Mouse (Mus musculus) forebrain, embryonic 11.5 days (tissue): ENCODE results near the gene Npb. TPM values are rescaled to one million over a fixed set of nuclear protein-coding genes. Genes with fewer than 3 reads are reported as not detected.

Experiments
- ATAC-seq: fragments of 200-750 bp; cut with Nextera tagmentation; replicated peaks from 2 replicates; pipeline ENCODE4 v1.8.0; 2017; ENCODE audit warnings: moderate TSS enrichment; ENCODE audit not compliant: low FRiP score
- DNase-seq: peaks from one replicate; pipeline ENCODE4 v3.0.0-alpha.2; 2017; ENCODE audit warnings: low spot score
- H3K27ac ChIP-seq: fragments of 300-500 bp; sonication (generic); 2 replicates; pipeline ENCODE4 v1.5.1; 2014; ENCODE audit warnings: low read depth, low read length
- H3K27me3 ChIP-seq: fragments of 300-500 bp; sonication (generic); 2 replicates; pipeline ENCODE4 v1.6.1; 2014; ENCODE audit warnings: mild to moderate bottlenecking, low read length, mixed read lengths; ENCODE audit not compliant: control insufficient read depth, insufficient read depth
- H3K36me3 ChIP-seq: fragments of 300-500 bp; sonication (generic); 2 replicates; pipeline ENCODE4 v1.6.1; 2014; ENCODE audit warnings: mild to moderate bottlenecking, low read length, moderate library complexity, mixed read lengths; ENCODE audit not compliant: control insufficient read depth, insufficient read depth
- H3K4me1 ChIP-seq: fragments of 300-500 bp; sonication (generic); replicated peaks from 2 replicates; pipeline ENCODE4 v1.6.1; 2014; ENCODE audit warnings: low read length, mixed read lengths; ENCODE audit not compliant: control insufficient read depth, insufficient read depth
- H3K4me2 ChIP-seq: fragments of 300-500 bp; sonication (generic); 2 replicates; pipeline ENCODE4 v1.6.1; 2014; ENCODE audit warnings: low read depth, mild to moderate bottlenecking, low read length, moderate library complexity, mixed read lengths; ENCODE audit not compliant: severe bottlenecking
- H3K4me3 ChIP-seq: fragments of 300-500 bp; sonication (generic); 2 replicates; pipeline ENCODE4 v1.5.1; 2014; ENCODE audit warnings: low read depth, low read length
- H3K9ac ChIP-seq: fragments of 300-500 bp; sonication (generic); 2 replicates; pipeline ENCODE4 v1.6.1; 2014; ENCODE audit warnings: low read length
- H3K9me3 ChIP-seq: fragments of 300-500 bp; sonication (generic); 2 replicates; pipeline ENCODE4 v1.6.1; 2016; ENCODE audit warnings: low read length, mixed read lengths; ENCODE audit not compliant: control insufficient read depth
- WGBS: fragments of 180-500 bp; shearing (Covaris S2); extraction: QIAGEN DNeasy Blood & Tissue Kit; methylation state at CpG from one replicate; pipeline ENCODE4 v1.1.7; 2014; 5-methylcytosine and 5-hydroxymethylcytosine counted together
- polyA plus RNA-seq: library from polyadenylated mRNA; unstranded; fragments of >200 nt; fragmentation: Nextera tagmentation; extraction: Ambion mirVana; gene quantifications from 2 replicates; pipeline ENCODE4 v1.2.1, GENCODE M21; 2014

Gene Npb
- polyA plus RNA-seq, 1 experiment from 2014 or later: not detected

DNA sequence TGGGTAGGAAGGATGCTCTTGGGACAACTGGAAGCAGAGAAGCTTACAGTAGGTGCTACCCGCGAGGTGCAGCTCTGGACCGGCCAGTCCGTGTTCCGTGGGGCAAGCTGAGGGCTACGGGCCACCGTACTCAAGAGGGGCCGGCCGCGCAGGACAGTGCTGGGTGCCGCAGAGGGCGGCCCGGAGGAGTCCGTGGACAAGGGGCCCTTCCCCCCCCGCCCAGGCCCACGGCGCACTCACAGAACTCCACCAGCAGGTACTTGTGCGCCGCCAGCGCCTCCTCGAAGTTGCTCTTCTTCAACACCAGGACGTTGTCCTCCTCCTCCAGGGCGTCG, 35.9 kb upstream of the Npb start:
- H3K27me3 ChIP-seq: no peaks in the 10 kb centered on the region
- peak overlapping the region; percentile 92 for H3K9ac ChIP-seq
- DNase-seq (no peak), ATAC-seq (peak; percentile 32)
- no peaks in the 10 kb centered on the region for H3K9me3 ChIP-seq
- H3K4me3 ChIP-seq: peak overlapping the region; percentile 97
- H3K4me1 ChIP-seq: peaks cover 12% of the 10 kb centered on the region
- H3K36me3 ChIP-seq: peaks cover 13% of the 10 kb centered on the region
- H3K4me2 ChIP-seq: peak overlapping the region; percentile 94
- peak overlapping the region; percentile 75 for H3K27ac ChIP-seq
- WGBS: under 1% methylated on average over 24 of the region's 24 CpGs

GRCm38 (mm10) chr11:120572752-120573584, 35.3 kb upstream of the Npb start, which contains the start of gene P4hb:
TSS of gene P4hb (minus strand) at chr11:120573253.
- DNase-seq (peak; percentile 100), ATAC-seq (peak; percentile 97)
- Histone ChIP-seq H3K9me3 (no peaks in the 10 kb centered on the region), H3K27me3 (no peaks in the 10 kb centered on the region), H3K9ac (peak within 1 kb of the TSS; percentile 92), H3K36me3 (peaks cover 10% of the 10 kb centered on the region), H3K4me2 (peak within 1 kb of the TSS; percentile 94), H3K4me1 (peaks cover 12% of the 10 kb centered on the region), H3K27ac (peak within 1 kb of the TSS; percentile 75), H3K4me3 (peak within 1 kb of the TSS; percentile 97)
- WGBS: under 1% methylated on average over 92 of the region's 94 CpGs

DNA sequence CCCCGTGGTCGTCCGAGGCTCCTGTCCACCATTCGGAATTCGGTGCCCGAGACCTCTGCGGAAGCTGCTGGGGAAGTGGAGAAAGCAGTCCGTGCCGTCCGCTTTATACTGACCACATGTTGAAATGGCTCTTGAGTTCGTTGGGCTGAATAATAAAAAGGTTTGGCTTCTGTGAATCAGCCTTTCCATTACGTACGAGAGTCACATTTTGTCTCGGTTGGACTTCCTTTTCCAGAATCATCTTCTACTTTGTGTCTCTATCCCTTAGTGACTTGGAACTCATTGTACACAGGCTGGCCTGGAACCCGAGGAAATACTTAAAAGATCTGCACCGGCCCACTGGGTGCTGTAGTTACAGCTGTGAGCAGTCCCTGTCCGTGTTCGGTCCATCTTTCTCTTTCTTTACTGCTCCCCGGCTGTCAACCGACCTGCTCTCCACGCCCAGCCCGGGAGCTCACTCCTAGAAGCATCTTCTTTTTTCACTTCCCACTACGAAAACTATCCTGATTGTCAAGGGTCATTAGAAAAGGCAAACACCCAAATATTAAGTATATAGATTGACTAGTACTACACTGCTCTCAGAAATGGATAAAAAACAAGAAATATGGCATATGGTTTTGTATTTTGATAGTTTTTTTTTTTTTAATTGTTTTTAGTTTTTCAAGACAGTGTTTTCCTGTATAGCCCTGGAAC, 34.5 kb upstream of the Npb start:
- ATAC-seq: 0 out of 2 replicates have a peak, but pooled peaks have one; percentile 5
- no peaks in the 10 kb centered on the region for H3K9me3 ChIP-seq
- H3K27me3 ChIP-seq: no peaks in the 10 kb centered on the region
- peak overlapping the region; percentile 92 for H3K9ac ChIP-seq
- peak overlapping the region; percentile 94 for H3K4me2 ChIP-seq
- H3K4me3 ChIP-seq: peak overlapping the region; percentile 97
- DNase-seq: no peak
- H3K27ac ChIP-seq: peak overlapping the region; percentile 75
- WGBS: under 1% methylated on average over 23 of the region's 23 CpGs
- H3K36me3 ChIP-seq: peaks cover 15% of the 10 kb centered on the region
- H3K4me1 ChIP-seq: peaks cover 12% of the 10 kb centered on the region

DNA sequence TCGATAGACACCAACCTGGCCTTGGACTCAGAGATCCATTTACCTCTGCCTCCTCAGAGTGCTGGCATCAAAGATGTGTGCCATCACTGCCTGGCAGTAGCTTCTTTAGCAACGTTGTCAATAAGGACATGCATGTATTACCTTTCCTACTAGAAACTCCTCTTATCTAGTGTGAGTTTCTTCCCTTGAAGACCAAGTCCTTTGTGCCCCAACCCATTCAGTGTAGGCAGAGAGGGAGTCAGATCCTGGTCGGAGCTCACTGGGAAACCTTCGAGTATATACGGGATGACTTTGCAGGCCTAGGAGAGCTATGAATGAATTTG, 34.0 kb upstream of the Npb start:
- Histone ChIP-seq H3K27ac (no peak overlapping the region), H3K36me3 (peaks cover 19% of the 10 kb centered on the region), H3K9ac (peak overlapping the region; percentile 92), H3K27me3 (no peaks in the 10 kb centered on the region), H3K4me1 (peaks cover 12% of the 10 kb centered on the region), H3K4me2 (peak overlapping the region; percentile 94), H3K9me3 (no peaks in the 10 kb centered on the region), H3K4me3 (peak overlapping the region; percentile 97)
- ATAC-seq: no peak
- no peak for DNase-seq
- 49% methylated on average over 5 of the region's 5 CpGs for WGBS

DNA sequence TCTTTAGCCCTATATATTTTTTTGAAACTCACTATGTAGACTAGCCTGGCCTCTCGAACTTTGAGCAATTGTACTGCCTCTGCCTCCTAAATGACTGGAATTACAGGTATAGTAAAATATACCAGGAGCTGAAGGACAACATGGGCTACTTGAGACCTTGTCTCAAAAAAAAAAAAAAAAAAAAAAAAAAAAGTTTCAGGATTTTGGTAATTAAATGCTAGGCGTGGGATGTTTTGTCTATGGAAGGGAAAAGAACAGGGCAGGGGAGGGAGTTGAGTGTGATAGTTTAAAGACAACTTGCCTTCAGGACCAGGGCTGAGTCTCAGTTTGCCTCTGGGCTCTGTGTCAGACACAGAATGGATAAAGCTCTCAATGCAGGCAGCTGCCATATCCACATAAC, 33.2 kb upstream of the Npb start:
- Histone ChIP-seq H3K36me3 (peaks cover 22% of the 10 kb centered on the region), H3K27me3 (no peaks in the 10 kb centered on the region), H3K9me3 (no peaks in the 10 kb centered on the region), H3K27ac (no peak overlapping the region), H3K4me1 (peaks cover 15% of the 10 kb centered on the region), H3K4me2 (no peak overlapping the region), H3K4me3 (no peak overlapping the region), H3K9ac (no peak overlapping the region)
- ATAC-seq: no peak
- WGBS: 83% methylated on average over 2 of the region's 2 CpGs
- DNase-seq: no peak

- H3K27me3 ChIP-seq: no peaks in the 10 kb centered on the region
- no peak overlapping the region for H3K9ac ChIP-seq
- no peak overlapping the region for H3K27ac ChIP-seq
- H3K4me3 ChIP-seq: no peak overlapping the region
- no peak overlapping the region for H3K4me2 ChIP-seq
- H3K36me3 ChIP-seq: peaks cover 16% of the 10 kb centered on the region
- H3K4me1 ChIP-seq: peaks cover 18% of the 10 kb centered on the region
- no peak for ATAC-seq
- no peaks in the 10 kb centered on the region for H3K9me3 ChIP-seq
- DNase-seq: no peak
Observed at GRCm38 (mm10) chr11:120575940-120576339, 32.3 kb upstream of the Npb start.

- no peak for DNase-seq
- Histone ChIP-seq H3K9ac (no peak overlapping the region), H3K27me3 (no peaks in the 10 kb centered on the region), H3K4me1 (peaks cover 14% of the 10 kb centered on the region), H3K36me3 (peaks cover 16% of the 10 kb centered on the region), H3K4me2 (no peak overlapping the region; the same call in 1 of the 2 replicates), H3K9me3 (no peaks in the 10 kb centered on the region), H3K4me3 (no peak overlapping the region), H3K27ac (no peak overlapping the region)
- 85% methylated on average over 3 of the region's 3 CpGs for WGBS
- ATAC-seq: no peak
Observed at GRCm38 (mm10) chr11:120576365-120576981, 31.8 kb upstream of the Npb start.

- no peaks in the 10 kb centered on the region for H3K27me3 ChIP-seq
- no peak overlapping the region for H3K4me2 ChIP-seq
- peaks cover 16% of the 10 kb centered on the region for H3K36me3 ChIP-seq
- H3K27ac ChIP-seq: no peak overlapping the region
- no peak overlapping the region for H3K9ac ChIP-seq
- peaks cover 13% of the 10 kb centered on the region for H3K4me1 ChIP-seq
- H3K9me3 ChIP-seq: no peaks in the 10 kb centered on the region
- no peak overlapping the region for H3K4me3 ChIP-seq
- WGBS: 78% methylated on average over 7 of the region's 7 CpGs
- DNase-seq: no peak
- ATAC-seq: no peak
Observed at GRCm38 (mm10) chr11:120577211-120578023, 30.9 kb upstream of the Npb start.
